Mouse (Mus musculus) liver, embryonic 13.5 days (tissue): ENCODE measurements around the gene Snx17. TPM values are rescaled to one million over a fixed set of nuclear protein-coding genes. Genes with fewer than 3 reads are reported as not detected.
A peak's percentile ranks its signal among the peaks of the same experiment; 100 is the strongest.
"Not testable (repeated sequence)": the region's sequence is repeated elsewhere in the genome, so short reads cannot be mapped to it uniquely, and the experiment has no call there.

ENCODE experiments used
- ATAC-seq: fragments of 200-750 bp; cut with Nextera tagmentation; 2 replicates; pipeline ENCODE4 v1.8.0; 2017; ENCODE audit warnings: low read depth, mild to moderate bottlenecking, moderate number of reproducible peaks, moderate library complexity
- DNase-seq: peaks from one replicate; pipeline ENCODE4 v3.0.0; 2022
- H3K27ac ChIP-seq: fragments of 300-500 bp; sonication (generic); 2 replicates; pipeline ENCODE4 v1.5.1; 2015; ENCODE audit warnings: moderate library complexity, mild to moderate bottlenecking, inconsistent platforms
- H3K27me3 ChIP-seq: fragments of 300-500 bp; sonication (generic); 2 replicates; pipeline ENCODE4 v1.6.1; 2015; ENCODE audit warnings: mild to moderate bottlenecking, inconsistent platforms
- H3K36me3 ChIP-seq: fragments of 300-500 bp; sonication (generic); 2 replicates; pipeline ENCODE4 v1.6.1; 2015; ENCODE audit warnings: mild to moderate bottlenecking, inconsistent platforms
- H3K4me1 ChIP-seq: fragments of 300-500 bp; sonication (generic); replicated peaks from 2 replicates; pipeline ENCODE4 v1.6.1; 2015; ENCODE audit warnings: inconsistent platforms
- H3K4me2 ChIP-seq: fragments of 300-500 bp; sonication (generic); 2 replicates; pipeline ENCODE4 v1.6.1; 2015; ENCODE audit warnings: inconsistent platforms, mild to moderate bottlenecking, moderate library complexity
- H3K4me3 ChIP-seq: fragments of 300-500 bp; sonication (generic); replicated peaks from 2 replicates; pipeline ENCODE4 v1.5.1; 2015; ENCODE audit warnings: mild to moderate bottlenecking, inconsistent platforms
- H3K9ac ChIP-seq: fragments of 300-500 bp; sonication (generic); 2 replicates; pipeline ENCODE4 v1.6.1; 2015; ENCODE audit warnings: mild to moderate bottlenecking, inconsistent platforms
- H3K9me3 ChIP-seq: fragments of 300-500 bp; sonication (generic); replicated peaks from 2 replicates; pipeline ENCODE4 v1.6.1; 2016; ENCODE audit warnings: inconsistent platforms
- WGBS: fragments of 180-500 bp; shearing (Covaris S2); methylation state at CpG from one replicate; pipeline ENCODE4 v1.1.7; 2015; ENCODE audit not compliant: insufficient replicate concordance; 5-methylcytosine and 5-hydroxymethylcytosine counted together
- polyA plus RNA-seq: library from polyadenylated mRNA; unstranded; fragments of >200 nt; fragmentation: Nextera tagmentation; extraction: Ambion mirVana; gene quantifications from 2 replicates; pipeline ENCODE4 v1.2.1, GENCODE M21; 2015

The Snx17 gene
- polyA plus RNA-seq, 1 experiment from 2014 or later: 49.7 TPM

DNA sequence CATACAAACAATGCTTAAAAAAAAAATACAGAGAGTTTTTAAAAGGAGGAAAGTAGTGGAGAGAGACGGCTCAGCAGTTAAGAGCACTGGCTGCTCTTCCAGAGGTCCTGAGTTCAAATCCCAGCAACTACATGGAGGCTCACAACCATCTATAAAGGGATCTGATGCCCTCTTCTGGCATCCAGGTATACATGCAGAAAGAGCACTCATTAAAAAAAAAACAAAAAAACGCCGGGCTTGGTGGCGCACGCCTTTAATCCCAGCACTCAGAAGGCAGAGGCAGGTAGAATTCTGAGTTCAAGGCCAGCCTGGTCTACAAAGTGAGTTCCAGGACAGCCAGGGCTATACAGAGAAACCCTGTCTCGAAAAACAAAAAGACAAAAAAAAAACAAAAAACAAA, 23.5 kb downstream of the Snx17 start:
- 69% methylated on average over 6 of the region's 6 CpGs for WGBS
- H3K9ac ChIP-seq, ATAC-seq, H3K4me3 ChIP-seq, H3K27ac ChIP-seq, DNase-seq, H3K27me3 ChIP-seq, H3K9me3 ChIP-seq: not testable (repeated sequence)
- Histone ChIP-seq H3K4me2 (peak overlapping the region; percentile 17; the same call in 1 of the 2 replicates), H3K4me1 (peaks cover 70% of the 10 kb centered on the region), H3K36me3 (peaks cover 17% of the 10 kb centered on the region)

DNA sequence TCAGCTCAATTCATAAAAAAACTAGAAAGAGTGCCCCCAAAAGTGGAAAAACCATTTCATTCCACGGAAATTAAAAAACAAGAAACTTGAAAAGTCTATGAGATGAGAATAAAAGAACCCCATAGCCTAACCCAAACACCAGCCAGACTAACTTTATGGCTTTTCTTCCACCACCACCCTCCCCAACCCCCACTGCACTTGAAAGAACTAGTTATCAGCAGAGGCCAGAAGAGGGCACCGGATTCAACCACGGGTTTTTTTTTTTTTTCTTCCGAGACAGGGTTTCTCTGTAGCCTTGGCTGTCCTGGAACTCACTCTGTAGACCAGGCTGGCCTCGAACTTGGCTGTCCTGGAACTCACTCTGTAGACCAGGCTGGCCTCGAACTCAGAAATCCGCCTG, 25.3 kb downstream of the Snx17 start:
- DNase-seq: peak; percentile 74
- Histone ChIP-seq H3K4me2 (peak overlapping the region; percentile 92), H3K27me3 (no peaks in the 10 kb centered on the region), H3K36me3 (peaks cover 14% of the 10 kb centered on the region), H3K9me3 (no peaks in the 10 kb centered on the region), H3K9ac (peak overlapping the region; percentile 99), H3K27ac (peak overlapping the region; percentile 97), H3K4me3 (peak overlapping the region; percentile 99), H3K4me1 (peaks cover 62% of the 10 kb centered on the region)
- ATAC-seq: peak; percentile 55
- 13% methylated on average over 7 of the region's 7 CpGs for WGBS

DNA sequence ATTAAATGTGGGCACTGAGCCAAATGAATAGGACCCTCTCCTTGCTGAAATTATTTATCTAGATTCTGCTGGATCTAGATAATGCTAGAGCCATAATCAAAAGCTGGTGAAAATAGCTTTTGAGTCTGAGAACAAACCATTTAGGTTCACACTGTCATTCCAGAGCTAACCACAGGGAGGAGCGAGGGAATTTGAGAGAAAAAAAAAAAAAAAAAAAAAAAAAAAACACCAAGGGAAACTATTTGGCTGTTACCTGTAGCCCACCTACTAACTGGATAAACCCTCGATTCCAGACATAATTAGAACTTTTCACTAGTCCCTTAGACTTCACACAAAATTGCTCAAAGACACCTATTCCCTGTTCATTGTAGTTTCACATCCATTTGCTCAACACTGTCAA, 26.0 kb downstream of the Snx17 start:
- peak overlapping the region; percentile 99 for H3K4me3 ChIP-seq
- H3K27me3 ChIP-seq: no peaks in the 10 kb centered on the region
- H3K4me2 ChIP-seq: peak overlapping the region; percentile 92
- H3K9ac ChIP-seq: peak overlapping the region; percentile 99
- DNase-seq (no peak), ATAC-seq (no peak)
- H3K4me1 ChIP-seq: peaks cover 59% of the 10 kb centered on the region
- 2% methylated on average over 2 of the region's 2 CpGs for WGBS
- H3K27ac ChIP-seq: peak overlapping the region; percentile 97
- H3K9me3 ChIP-seq: no peaks in the 10 kb centered on the region
- peaks cover 14% of the 10 kb centered on the region for H3K36me3 ChIP-seq

DNA sequence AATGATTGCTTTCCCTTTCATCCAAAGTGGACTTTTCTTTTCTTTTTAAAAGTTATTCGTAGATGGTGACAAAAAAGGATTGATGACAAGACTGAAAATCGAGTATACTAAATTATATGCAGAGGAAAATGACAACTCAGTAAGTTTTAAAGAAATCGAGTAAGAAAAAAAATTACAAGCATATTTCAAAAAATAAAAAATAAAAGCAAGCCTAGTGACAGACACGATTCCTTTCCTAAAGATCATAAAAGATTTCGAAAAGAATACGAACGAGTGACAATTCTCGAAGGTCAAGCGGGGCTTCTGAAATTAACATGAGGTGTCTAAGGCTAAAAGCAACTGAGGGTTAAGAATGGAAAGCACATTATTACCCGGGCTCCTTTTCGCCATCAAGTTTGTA, 26.4 kb downstream of the Snx17 start:
- H3K4me3 ChIP-seq: peak overlapping the region; percentile 99
- no peaks in the 10 kb centered on the region for H3K9me3 ChIP-seq
- H3K27me3 ChIP-seq: no peaks in the 10 kb centered on the region
- ATAC-seq (no peak), DNase-seq (no peak)
- H3K4me1 ChIP-seq: peaks cover 55% of the 10 kb centered on the region
- peak overlapping the region; percentile 92 for H3K4me2 ChIP-seq
- H3K9ac ChIP-seq: peak overlapping the region; percentile 99
- peaks cover 14% of the 10 kb centered on the region for H3K36me3 ChIP-seq
- under 1% methylated on average over 11 of the region's 11 CpGs for WGBS
- H3K27ac ChIP-seq: peak overlapping the region; percentile 97

DNA sequence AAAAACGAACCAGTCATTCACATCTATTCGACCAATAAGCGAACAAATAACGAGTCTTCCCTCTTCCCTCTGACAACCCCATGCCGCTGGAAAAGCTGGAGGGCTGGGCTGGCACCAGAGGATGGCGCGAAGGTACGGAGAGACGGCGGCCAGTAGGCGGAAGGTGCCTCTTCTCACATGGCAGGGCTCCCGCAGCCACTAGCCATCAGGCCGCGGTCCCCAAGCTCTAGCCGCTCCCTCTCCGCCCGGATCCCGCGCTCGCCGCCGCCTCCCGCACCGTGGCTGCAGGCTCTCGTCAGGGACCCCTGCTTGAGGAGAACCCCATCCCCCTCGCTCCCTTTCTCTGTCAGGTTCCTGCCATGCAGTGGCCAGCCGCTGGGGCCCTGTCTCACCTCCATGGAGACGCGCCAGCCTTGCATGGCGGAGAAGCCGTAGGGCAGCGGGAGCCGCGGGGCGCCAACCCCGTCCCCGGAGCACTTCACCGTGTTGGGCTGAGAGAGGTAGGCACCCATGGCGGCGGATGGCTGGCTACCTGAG, 27.0 kb downstream of the Snx17 start:
- peaks cover 14% of the 10 kb centered on the region for H3K36me3 ChIP-seq
- peak overlapping the region; percentile 92 for H3K4me2 ChIP-seq
- WGBS: under 1% methylated on average over 40 of the region's 40 CpGs
- H3K27ac ChIP-seq: peak overlapping the region; percentile 97
- no peaks in the 10 kb centered on the region for H3K27me3 ChIP-seq
- peaks cover 50% of the 10 kb centered on the region for H3K4me1 ChIP-seq
- peak overlapping the region; percentile 99 for H3K9ac ChIP-seq
- ATAC-seq (peak; percentile 56), DNase-seq (no peak)
- no peaks in the 10 kb centered on the region for H3K9me3 ChIP-seq
- H3K4me3 ChIP-seq: peak overlapping the region; percentile 99

DNA sequence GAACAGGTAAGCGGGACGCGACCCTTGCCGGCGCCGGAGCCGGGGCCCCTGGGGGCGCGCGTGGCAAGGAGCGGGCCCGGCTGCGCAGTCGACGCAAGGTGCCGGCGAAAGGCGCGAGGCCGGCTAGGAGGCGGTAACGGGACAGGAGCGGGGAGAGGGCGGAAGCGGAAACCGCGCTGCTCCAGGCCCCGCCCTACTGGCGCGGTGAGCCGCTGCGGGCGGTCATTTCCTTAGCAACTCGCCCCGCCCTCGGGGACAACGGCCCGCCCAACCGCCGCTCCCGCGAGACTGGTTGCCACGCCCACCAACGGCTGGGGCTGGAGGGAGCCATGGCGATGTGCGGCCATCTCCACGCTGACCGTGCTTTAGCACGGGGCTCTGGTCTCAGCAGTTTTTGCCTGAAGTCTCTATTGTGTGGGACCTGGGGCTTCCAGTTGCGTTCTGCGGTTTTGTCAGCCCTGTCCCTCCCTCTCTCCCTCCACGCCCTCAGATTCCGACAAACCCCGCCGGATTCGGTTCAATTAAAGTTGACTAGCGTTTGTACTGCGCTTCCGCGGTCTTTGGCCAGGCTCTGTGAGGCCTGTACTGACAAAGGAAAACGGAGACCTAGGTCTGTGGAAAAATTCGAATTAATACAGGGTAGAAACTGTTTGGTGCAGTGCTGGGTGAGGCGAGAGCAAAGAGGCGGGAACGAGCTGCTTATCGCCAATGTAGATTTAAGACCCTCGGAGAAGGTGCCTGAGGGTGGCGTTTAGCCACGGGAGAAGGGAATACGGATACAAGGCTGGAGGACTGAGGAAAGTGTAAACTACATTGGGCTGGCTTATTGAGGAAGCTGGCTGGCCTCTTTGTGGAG, 27.6 kb downstream of the Snx17 start, which contains the start of gene Ppm1g:
Ppm1g (minus strand) TSS at position 240 of the 856 bp plus-strand sequence.
- under 1% methylated on average over 70 of the region's 70 CpGs for WGBS
- H3K4me3 ChIP-seq: peak within 1 kb of the TSS; percentile 99
- H3K4me1 ChIP-seq: peaks cover 45% of the 10 kb centered on the region
- H3K9ac ChIP-seq: peak within 1 kb of the TSS; percentile 99
- peaks cover 10% of the 10 kb centered on the region for H3K36me3 ChIP-seq
- ATAC-seq (peak; percentile 92), DNase-seq (peak; percentile 97)
- no peaks in the 10 kb centered on the region for H3K9me3 ChIP-seq
- H3K4me2 ChIP-seq: peak within 1 kb of the TSS; percentile 92
- H3K27me3 ChIP-seq: no peaks in the 10 kb centered on the region
- peak within 1 kb of the TSS; percentile 97 for H3K27ac ChIP-seq

DNA sequence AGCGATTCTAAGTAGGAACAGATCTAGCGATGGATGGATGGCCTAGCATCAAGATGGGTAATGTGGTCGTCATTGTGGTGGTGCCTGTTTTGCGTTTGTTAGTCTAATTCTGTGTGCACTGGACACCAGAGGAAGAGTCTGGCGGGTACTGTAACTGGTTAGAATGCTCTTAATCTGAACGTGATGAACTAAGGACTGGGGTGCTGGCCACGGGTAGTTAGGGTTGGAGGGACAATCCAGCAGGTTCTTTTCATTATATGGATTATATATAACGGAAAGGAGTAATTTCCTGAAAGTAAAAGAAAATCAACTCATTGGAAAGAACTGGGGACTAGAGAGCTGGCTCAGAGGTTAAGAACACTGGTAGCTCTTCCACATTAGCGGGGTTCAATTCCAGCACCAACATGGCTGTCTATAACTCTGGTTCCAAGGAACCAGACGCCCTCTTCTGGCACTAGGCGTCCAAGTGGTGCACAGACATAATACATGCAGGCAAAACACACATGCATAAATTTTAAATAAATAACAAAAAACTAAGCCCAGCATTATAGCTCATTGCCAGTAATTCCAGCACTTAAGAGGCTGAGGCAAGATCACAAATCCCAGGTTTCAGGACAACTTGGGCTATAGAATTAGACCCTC, 28.4 kb downstream of the Snx17 start:
- Histone ChIP-seq H3K4me2 (peak overlapping the region; percentile 92), H3K27me3 (no peaks in the 10 kb centered on the region), H3K27ac (peak overlapping the region; percentile 89), H3K4me1 (peaks cover 38% of the 10 kb centered on the region), H3K9me3 (no peaks in the 10 kb centered on the region), H3K36me3 (peaks cover 2% of the 10 kb centered on the region; the same call in 1 of the 2 replicates), H3K9ac (peak overlapping the region; percentile 84), H3K4me3 (peak overlapping the region; percentile 99)
- DNase-seq (peak; percentile 57), ATAC-seq (no peak)
- 16% methylated on average over 11 of the region's 11 CpGs for WGBS

DNA sequence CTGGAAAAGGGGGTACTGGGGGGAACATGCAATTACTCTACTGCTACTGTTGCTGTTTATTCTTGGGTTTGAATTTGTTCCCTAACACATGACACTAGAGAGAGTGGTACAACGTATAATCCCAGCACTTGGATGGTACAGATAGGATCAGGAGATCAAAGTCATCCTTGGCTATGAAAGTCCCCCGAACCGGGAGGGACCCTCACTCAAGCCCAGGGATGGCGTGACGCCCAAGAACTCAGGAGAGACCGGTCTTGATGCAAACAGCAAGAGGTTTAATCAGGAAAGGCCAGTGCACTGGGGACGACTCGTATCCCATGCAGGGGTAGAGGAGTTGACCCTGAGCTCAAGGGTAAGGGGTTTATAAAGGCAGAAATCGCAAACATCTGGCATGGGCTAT, 29.7 kb downstream of the Snx17 start:
- Histone ChIP-seq H3K9me3 (no peaks in the 10 kb centered on the region), H3K9ac (no peak overlapping the region), H3K4me2 (no peak overlapping the region), H3K4me1 (peaks cover 25% of the 10 kb centered on the region), H3K4me3 (no peak overlapping the region), H3K36me3 (no peaks in the 10 kb centered on the region), H3K27me3 (no peaks in the 10 kb centered on the region), H3K27ac (no peak overlapping the region)
- ATAC-seq: no peak
- DNase-seq: no peak
- WGBS: 83% methylated on average over 9 of the region's 9 CpGs

DNA sequence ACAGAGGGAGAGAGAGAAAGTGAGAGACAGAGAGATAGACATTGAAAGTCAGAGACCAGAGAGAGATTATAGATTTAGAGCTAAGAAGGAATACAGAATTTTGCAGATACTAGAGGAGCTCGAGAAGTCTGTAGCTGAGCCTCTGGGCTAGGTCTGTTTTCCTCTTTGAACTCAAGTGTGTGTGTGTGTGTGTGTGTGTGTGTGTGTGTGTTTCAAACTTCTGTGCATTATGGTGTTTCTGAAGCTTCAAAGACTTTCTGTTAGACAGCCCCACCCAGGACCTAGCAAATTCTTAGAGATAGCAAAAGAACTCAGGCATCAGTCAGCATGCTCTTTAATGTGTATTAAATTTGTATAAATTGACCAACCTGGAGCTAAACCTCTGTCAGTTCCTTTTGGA, 33.6 kb downstream of the Snx17 start:
- no peak overlapping the region for H3K4me3 ChIP-seq
- ATAC-seq: no peak
- peaks cover 5% of the 10 kb centered on the region for H3K4me1 ChIP-seq
- no peaks in the 10 kb centered on the region for H3K36me3 ChIP-seq
- H3K4me2 ChIP-seq: no peak overlapping the region
- no peaks in the 10 kb centered on the region for H3K9me3 ChIP-seq
- H3K27ac ChIP-seq: no peak overlapping the region
- H3K9ac ChIP-seq: no peak overlapping the region
- 64% methylated on average over 1 of the region's 1 CpGs for WGBS
- no peak for DNase-seq
- H3K27me3 ChIP-seq: no peaks in the 10 kb centered on the region

DNA sequence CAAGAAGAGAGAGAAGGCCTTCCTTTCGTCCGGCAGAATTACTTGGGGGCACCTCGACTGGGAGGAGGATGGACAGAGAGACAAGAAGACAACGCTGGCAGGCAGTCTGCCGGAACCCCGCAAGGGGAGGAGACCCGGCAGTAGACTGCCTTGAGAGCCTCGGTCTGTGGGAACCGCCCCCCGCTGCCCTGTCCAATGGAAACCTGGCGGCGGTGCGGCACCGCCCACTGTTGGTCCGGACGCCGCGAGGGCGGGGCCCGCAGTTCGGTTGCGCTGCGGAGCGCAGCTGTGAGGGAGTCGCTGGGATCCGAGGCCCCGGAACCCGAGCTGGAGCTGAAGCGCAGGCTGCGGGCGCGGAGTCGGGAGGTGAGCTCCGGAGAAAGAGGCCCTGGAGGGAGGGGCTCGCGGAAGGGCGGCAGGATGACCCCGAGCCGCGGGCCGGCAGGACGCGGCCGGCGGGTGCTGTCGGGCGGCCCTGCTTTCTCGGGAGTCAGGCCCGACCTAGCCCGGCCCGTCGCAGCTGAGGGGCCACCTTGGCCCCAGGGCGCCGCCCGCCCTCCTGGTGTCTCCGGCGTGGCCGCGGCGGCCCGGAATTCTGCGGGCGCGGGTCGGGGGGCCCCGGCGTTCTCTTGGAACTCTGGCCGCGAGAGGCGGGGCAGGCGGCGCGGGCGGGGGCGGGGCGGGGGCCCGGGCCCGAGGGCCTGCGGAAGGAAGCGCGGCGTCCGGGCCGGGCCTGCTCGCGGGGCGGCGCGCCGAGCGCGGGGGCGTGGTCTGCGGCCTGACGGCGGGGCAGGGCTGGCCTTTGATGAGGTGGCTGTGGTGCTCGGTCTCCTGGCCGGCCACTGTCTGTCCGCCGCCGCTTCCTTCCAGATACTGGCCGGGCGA, 47.9 kb downstream of the Snx17 start, which contains the start of the genes Nrbp1 and Gm9970:
Nrbp1 (plus strand) TSS at position 228 of the 885 bp plus-strand sequence.
Gm9970 (minus strand) TSS at position 596 of the 885 bp plus-strand sequence.
- peaks cover 15% of the 10 kb centered on the region for H3K4me1 ChIP-seq
- WGBS: under 1% methylated on average over 103 of the region's 103 CpGs
- H3K27me3 ChIP-seq: no peaks in the 10 kb centered on the region
- ATAC-seq (peak; percentile 96), DNase-seq (peak; percentile 93)
- H3K27ac ChIP-seq: peak within 1 kb of the TSS; percentile 96
- peak within 1 kb of the TSS; percentile 94 for H3K4me3 ChIP-seq
- peak within 1 kb of the TSS; percentile 94 for H3K9ac ChIP-seq
- no peaks in the 10 kb centered on the region for H3K9me3 ChIP-seq
- H3K4me2 ChIP-seq: peak within 1 kb of the TSS; percentile 85
- peaks cover 23% of the 10 kb centered on the region for H3K36me3 ChIP-seq
